Mouse (Mus musculus) erythroid progenitor cell, adult 5-6 weeks (primary cell): ENCODE measurements around the gene Ccdc149. TPM values are rescaled to one million over a fixed set of nuclear protein-coding genes. Genes with fewer than 3 reads are reported as not detected.

Experiments used
- ATAC-seq: replicated peaks from 2 replicates; pipeline ENCODE4 v1.8.0; 2016; ENCODE audit warnings: moderate number of reproducible peaks, mild to moderate bottlenecking, moderate TSS enrichment, inconsistent platforms; ENCODE audit not compliant: poor library complexity, low FRiP score, severe bottlenecking
- total RNA-seq, 2 experiments: library from RNA; stranded (forward) in 1 of 2; stranded (reverse) in 1 of 2; fragments of 150-400 nt in 1 of 2; fragments of 186-747, 209-891 nt in 1 of 2; gene quantifications; 2 replicates each; pipeline versions ENCODE4 v1.2.3 to v1.2.4; 2015 to 2017; ENCODE audit warnings: low replicate concordance in 2 of 2

The Ccdc149 gene
- total RNA-seq, 2 experiments from 2014 or later: not detected

DNA sequence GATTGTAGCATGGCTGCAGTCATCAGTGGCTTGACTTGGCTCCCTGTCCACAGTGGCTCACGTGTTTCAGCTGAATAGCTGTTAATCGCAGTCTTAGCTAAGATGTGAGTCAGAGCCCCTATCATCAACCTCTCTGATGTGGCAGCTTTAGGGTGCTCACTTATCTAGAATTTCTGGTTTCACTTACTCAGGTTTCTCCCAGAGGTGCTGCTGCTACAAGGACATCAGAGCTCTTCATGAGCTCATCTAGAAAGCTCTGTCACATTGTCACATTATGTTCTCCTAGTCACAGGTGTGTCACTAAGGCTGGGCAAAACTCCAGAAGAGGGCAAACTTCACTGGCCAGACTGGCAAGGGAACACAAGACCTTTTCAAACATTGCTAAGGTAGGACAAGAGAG is 132.2 kb downstream of the Ccdc149 start:
- no peak for ATAC-seq

DNA sequence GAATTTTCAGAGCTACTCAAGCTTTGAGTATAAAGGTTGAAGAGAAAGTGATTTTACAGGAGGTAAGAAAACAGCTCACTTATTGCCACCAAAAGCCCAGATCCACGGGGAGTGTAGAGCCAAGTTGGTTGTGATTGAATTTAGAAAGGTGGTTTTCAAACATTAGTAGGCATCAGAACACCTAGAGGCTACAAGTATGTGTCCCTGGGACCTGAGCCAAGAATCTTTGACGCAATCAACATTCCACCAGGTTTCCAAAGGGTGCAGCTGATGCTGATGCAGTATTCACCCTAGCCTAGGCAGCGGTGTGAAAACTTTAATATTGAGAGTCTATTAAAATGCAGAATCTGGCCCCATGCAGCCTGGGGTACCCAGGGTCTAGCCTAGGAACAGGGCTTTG is 135.7 kb downstream of the Ccdc149 start:
- no peak for ATAC-seq

DNA sequence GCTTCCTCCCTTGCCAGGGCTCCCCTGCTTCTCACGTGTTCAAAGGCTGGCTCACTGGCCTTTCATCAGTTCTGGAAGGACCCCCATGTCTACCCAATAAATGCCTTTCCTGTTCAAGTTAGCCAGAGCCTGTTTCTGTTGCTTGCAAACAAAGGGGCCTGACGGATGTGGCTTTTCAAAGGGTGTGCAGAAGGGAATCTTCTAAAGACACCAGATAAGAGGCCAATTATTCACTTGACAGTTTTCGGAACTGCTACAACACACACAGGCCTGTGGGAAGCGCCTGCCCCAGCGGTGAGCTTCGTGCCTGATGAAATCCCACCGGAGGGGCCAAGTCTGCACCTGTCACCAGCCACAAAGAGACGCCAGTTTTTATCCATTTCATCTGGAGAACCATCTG is 139.2 kb downstream of the Ccdc149 start:
- no peak for ATAC-seq

Other genes with a start within 250 kb of the Ccdc149 start
- gene Sod3, start 107.7 kb downstream of the Ccdc149 start, total RNA-seq (2015; ENCODE audit: low replicate concordance): not detected in 2 replicates
- gene Sod3, start 107.7 kb downstream of the Ccdc149 start, total RNA-seq (2017; ENCODE audit: low replicate concordance): 0.30 TPM in 1 of 2 replicates, not detected in the other
- not detected in 2 replicates for gene Lgi2, start 94.9 kb upstream of the Ccdc149 start, total RNA-seq (2015; ENCODE audit: low replicate concordance)
- gene Lgi2, start 94.9 kb upstream of the Ccdc149 start, total RNA-seq (2017; ENCODE audit: low replicate concordance): not detected in 2 replicates
- gene Sepsecs, start 198.2 kb upstream of the Ccdc149 start, total RNA-seq (2015; ENCODE audit: low replicate concordance): 8.3 and 15.5 TPM in 2 replicates
- 10.1 and 27.7 TPM in 2 replicates for gene Sepsecs, start 198.2 kb upstream of the Ccdc149 start, total RNA-seq (2017; ENCODE audit: low replicate concordance)